Mouse (Mus musculus) cerebral cortex, adult 2 months (tissue): ENCODE results near the gene Dysf.

Experiments used
- WGBS: fragments of 180-500 bp; shearing (Covaris S2); methylation state at CpG from one replicate; pipeline ENCODE4 v1.1.7; 2018; 5-methylcytosine and 5-hydroxymethylcytosine counted together

Dysf gene

GRCm38 (mm10) chr6:84008363-84009171 is at the start of gene Dysf:
Dysf (plus strand) TSS chr6:84008590.
- 2% methylated on average over 41 of the region's 41 CpGs for WGBS

GRCm38 (mm10) chr6:83987642-83988041 is 20.7 kb upstream of the Dysf start:
- 78% methylated on average over 5 of the region's 5 CpGs for WGBS

- WGBS: 79% methylated on average over 1 of the region's 1 CpGs
These were observed 5.7 kb upstream of the Dysf start for GRCm38 (mm10) chr6:84002716-84003115.

GRCm38 (mm10) chr6:84004295-84004694 is 4.1 kb upstream of the Dysf start:
- WGBS: 86% methylated on average over 4 of the region's 4 CpGs

- 47% methylated on average over 8 of the region's 8 CpGs for WGBS
These were observed 932 bp downstream of the Dysf start for GRCm38 (mm10) chr6:84009172-84009872.

GRCm38 (mm10) chr6:84009915-84010302 is 1.5 kb downstream of the Dysf start:
- 85% methylated on average over 4 of the region's 4 CpGs for WGBS

GRCm38 (mm10) chr6:84010303-84011225 is 2.2 kb downstream of the Dysf start:
- WGBS: 56% methylated on average over 8 of the region's 8 CpGs

- WGBS: 55% methylated on average over 4 of the region's 4 CpGs
These were observed 6.7 kb downstream of the Dysf start for GRCm38 (mm10) chr6:84014961-84015683.

- 94% methylated on average over 7 of the region's 7 CpGs for WGBS
These were observed 8.5 kb downstream of the Dysf start for GRCm38 (mm10) chr6:84016851-84017250.

GRCm38 (mm10) chr6:84017392-84017791 is 9.0 kb downstream of the Dysf start:
- 71% methylated on average over 3 of the region's 3 CpGs for WGBS

GRCm38 (mm10) chr6:84018906-84019550 is 10.6 kb downstream of the Dysf start:
- 8% methylated on average over 28 of the region's 28 CpGs for WGBS

GRCm38 (mm10) chr6:84020002-84020401 is 11.6 kb downstream of the Dysf start:
- 63% methylated on average over 4 of the region's 4 CpGs for WGBS

GRCm38 (mm10) chr6:84021990-84022389 is 13.6 kb downstream of the Dysf start:
- WGBS: 86% methylated on average over 3 of the region's 3 CpGs

- 86% methylated on average over 3 of the region's 3 CpGs for WGBS
These were observed 17.2 kb downstream of the Dysf start for GRCm38 (mm10) chr6:84025636-84026035.

GRCm38 (mm10) chr6:84029775-84030174 is 21.4 kb downstream of the Dysf start:
- 95% methylated on average over 7 of the region's 7 CpGs for WGBS

- WGBS: 27% methylated on average over 5 of the region's 5 CpGs
These were observed 24.1 kb downstream of the Dysf start for GRCm38 (mm10) chr6:84032516-84032915.

GRCm38 (mm10) chr6:84043251-84043940 is 35.0 kb downstream of the Dysf start:
- WGBS: 88% methylated on average over 6 of the region's 6 CpGs

GRCm38 (mm10) chr6:84044679-84045078 is 36.3 kb downstream of the Dysf start:
- WGBS: 80% methylated on average over 3 of the region's 3 CpGs

- 68% methylated on average over 2 of the region's 2 CpGs for WGBS
These were observed 40.5 kb downstream of the Dysf start for GRCm38 (mm10) chr6:84048856-84049255.

- 91% methylated on average over 4 of the region's 4 CpGs for WGBS
These were observed 41.8 kb downstream of the Dysf start for GRCm38 (mm10) chr6:84050238-84050637.
